Mouse (Mus musculus) CH12.LX (cell line): ENCODE results near the gene Abcd4. TPM values are rescaled to one million over a fixed set of nuclear protein-coding genes. Genes with fewer than 3 reads are reported as not detected.

ENCODE experiments used
- DNase-seq: peaks from one replicate; pipeline ENCODE4 v3.0.0-alpha.2; 2013; ENCODE audit errors: extremely low read depth
- H3K27ac ChIP-seq: 2 replicates; pipeline ENCODE4 v1.5.1; 2012; ENCODE audit warnings: low read depth, mild to moderate bottlenecking, control low read depth, moderate library complexity; ENCODE audit not compliant: insufficient read depth
- H3K27me3 ChIP-seq: replicated peaks from 2 replicates; pipeline ENCODE3; 2012; ENCODE audit warnings: inconsistent platforms
- H3K36me3 ChIP-seq, 2 experiments: replicated peaks in 1 of 2; 2 replicates each; pipeline versions ENCODE3 to v1.6.1; 2012; ENCODE audit warnings: inconsistent platforms in 1 of 2, low read length in 1 of 2, mild to moderate bottlenecking in 1 of 2, mixed read lengths in 1 of 2, moderate library complexity in 1 of 2; ENCODE audit not compliant: control insufficient read depth in 1 of 2, insufficient read depth in 1 of 2
- H3K4me1 ChIP-seq, 2 experiments: 2 replicates each; pipeline ENCODE4 v1.6.1; 2012; ENCODE audit warnings: inconsistent platforms in 1 of 2, moderate library complexity in 1 of 2; ENCODE audit not compliant: insufficient read depth in 2 of 2, control insufficient read depth in 1 of 2
- H3K4me2 ChIP-seq: 2 replicates; pipeline ENCODE4 v1.6.1; 2012; ENCODE audit warnings: low read depth, mild to moderate bottlenecking, control low read depth; ENCODE audit not compliant: poor library complexity, insufficient read depth, severe bottlenecking
- H3K4me3 ChIP-seq, 3 experiments: fragments of 150-350 bp in 1 of 3; sonication (generic) in 1 of 3; replicated peaks in 1 of 3; 2 replicates each; pipeline versions ENCODE3 to v1.5.1; 2011 to 2012; ENCODE audit warnings: low read depth in 2 of 3, low read length in 2 of 3, mild to moderate bottlenecking in 2 of 3, moderate library complexity in 2 of 3, control low read depth in 1 of 3, improper control_type of control experiment in 1 of 3, inconsistent platforms in 1 of 3, mixed read lengths in 1 of 3; ENCODE audit not compliant: poor library complexity in 1 of 3
- H3K79me2 ChIP-seq: replicated peaks from 2 replicates; pipeline ENCODE4 v1.6.1; 2012; ENCODE audit warnings: mild to moderate bottlenecking, moderate library complexity; ENCODE audit not compliant: control insufficient read depth, poor library complexity, insufficient read depth, severe bottlenecking; ENCODE audit errors: extremely low read depth
- H3K9ac ChIP-seq: 2 replicates; pipeline ENCODE4 v1.6.1; 2012; ENCODE audit warnings: low read depth, mild to moderate bottlenecking, control low read depth, moderate library complexity; ENCODE audit not compliant: insufficient read depth
- H3K9me3 ChIP-seq: replicated peaks from 2 replicates; pipeline ENCODE3; 2012; ENCODE audit warnings: low read length, inconsistent platforms, mixed read lengths
- CHD2 ChIP-seq: IDR thresholded peaks from 2 replicates; pipeline ENCODE4 v1.6.1; 2011; ENCODE audit warnings: low read length, improper control_type of control experiment
- CTCF ChIP-seq, 2 experiments: IDR thresholded peaks in 1 of 2; conservative IDR thresholded peaks in 1 of 2; 2 replicates each; pipeline ENCODE4 v1.5.1; 2011 to 2012; ENCODE audit warnings: low read depth in 2 of 2, low read length in 2 of 2, improper control_type of control experiment in 1 of 2, inconsistent platforms in 1 of 2, mild to moderate bottlenecking in 1 of 2, moderate library complexity in 1 of 2
- E2F4 ChIP-seq: IDR thresholded peaks from 2 replicates; pipeline ENCODE4 v1.6.1; 2011; ENCODE audit warnings: low read depth, low read length, improper control_type of control experiment; ENCODE audit not compliant: insufficient replicate concordance
- HCFC1 ChIP-seq: IDR thresholded peaks from 2 replicates; pipeline ENCODE4 v1.6.1; 2012; ENCODE audit warnings: low read depth, mild to moderate bottlenecking, inconsistent platforms, low read length, improper control_type of control experiment
- IRF4 ChIP-seq: IDR thresholded peaks from 2 replicates; pipeline ENCODE4 v1.6.1; 2014; ENCODE audit warnings: low read depth, mild to moderate bottlenecking, inconsistent platforms, low read length, improper control_type of control experiment
- JUN ChIP-seq: IDR thresholded peaks from 2 replicates; pipeline ENCODE4 v1.6.1; 2011; ENCODE audit warnings: low read depth, mild to moderate bottlenecking, low read length, improper control_type of control experiment, moderate library complexity; ENCODE audit not compliant: insufficient read depth
- KAT2A ChIP-seq: IDR thresholded peaks from 2 replicates; pipeline ENCODE4 v1.6.1; 2012; ENCODE audit warnings: low read length, improper control_type of control experiment, inconsistent platforms; ENCODE audit not compliant: insufficient replicate concordance
- MEF2A ChIP-seq: IDR thresholded peaks from 2 replicates; pipeline ENCODE4 v1.6.1; 2014; ENCODE audit warnings: low read depth, mild to moderate bottlenecking, inconsistent platforms, low read length, improper control_type of control experiment, borderline replicate concordance
- MYC ChIP-seq: IDR thresholded peaks from 2 replicates; pipeline ENCODE4 v1.6.1; 2011; ENCODE audit warnings: low read depth, mild to moderate bottlenecking, improper control_type of control experiment, low read length
- NRF1 ChIP-seq: IDR thresholded peaks from 2 replicates; pipeline ENCODE4 v1.6.1; 2014; ENCODE audit warnings: low read depth, mild to moderate bottlenecking, inconsistent platforms, low read length, improper control_type of control experiment, moderate library complexity
- PAX5 ChIP-seq: IDR thresholded peaks from 2 replicates; pipeline ENCODE4 v1.6.1; 2012; ENCODE audit warnings: low read length, inconsistent platforms, mixed read lengths
- RCOR1 ChIP-seq: conservative IDR thresholded peaks from 2 replicates; pipeline ENCODE4 v1.6.1; 2012; ENCODE audit warnings: low read depth, mild to moderate bottlenecking, inconsistent platforms, low read length, improper control_type of control experiment
- SIN3A ChIP-seq: IDR thresholded peaks from 2 replicates; pipeline ENCODE4 v1.6.1; 2012; ENCODE audit warnings: low read length, improper control_type of control experiment, inconsistent platforms
- USF1 ChIP-seq: IDR thresholded peaks from 2 replicates; pipeline ENCODE4 v1.6.1; 2014; ENCODE audit warnings: low read depth, mild to moderate bottlenecking, inconsistent platforms, low read length, improper control_type of control experiment
- USF2 ChIP-seq: conservative IDR thresholded peaks from 2 replicates; pipeline ENCODE4 v1.6.1; 2011; ENCODE audit warnings: low read depth, low read length, improper control_type of control experiment
- ZMIZ1 ChIP-seq: IDR thresholded peaks from 2 replicates; pipeline ENCODE4 v1.6.1; 2012; ENCODE audit warnings: low read depth, mild to moderate bottlenecking, inconsistent platforms, low read length, improper control_type of control experiment
- ZNF384 ChIP-seq: IDR thresholded peaks from 2 replicates; pipeline ENCODE4 v1.6.1; 2012; ENCODE audit warnings: low read depth, low read length, improper control_type of control experiment, inconsistent platforms
- dilution Hi-C: fragments of 300-500 bp; cut with MboI; formaldehyde crosslinking; loops from 2 replicates; pipeline ENCODE4 v1.14.3; 2020; ENCODE audit warnings: low sequenced_read_pairs; ENCODE audit not compliant: extremely low pct_unique_long_range_greater_than_20kb, extremely low pct_ligation_motif_present
- in situ Hi-C: fragments of 300-500 bp; cut with MboI; formaldehyde crosslinking; loops from 3 replicates; pipeline ENCODE4 v1.14.3; 2019; ENCODE audit warnings: low sequenced_read_pairs, low pct_ligation_motif_present, low pct_unique_long_range_greater_than_20kb, mixed read lengths
- polyA plus RNA-seq: library from polyadenylated mRNA; unstranded; fragments of >175 nt; gene quantifications from 2 replicates; pipeline ENCODE4 v1.2.1, GENCODE M21; 2012; ENCODE audit warnings: low read depth; ENCODE audit not compliant: insufficient read length
- total RNA-seq, 2 experiments: library from RNA; depleted of rRNA; stranded (reverse); fragments of 300-350 nt in 1 of 2; fragments of >200 nt in 1 of 2; gene quantifications; 2 replicates each; pipeline ENCODE4 v1.2.3; 2012 to 2014

Abcd4 gene
- total and polyA plus RNA-seq, 3 experiments, result 4.7 to 10.2 (median 8.4) TPM

GRCm38 (mm10) chr12:84604001-84604400 is 13.2 kb downstream of the Abcd4 start:
- H3K9me3 ChIP-seq, result no peaks in the 10 kb centered on the region
- no peaks in the 10 kb centered on the region for H3K27me3 ChIP-seq
- no peak overlapping the region for H3K27ac ChIP-seq
- H3K4me1 ChIP-seq, result no peaks in the 10 kb centered on the region
- in situ Hi-C loops, result no loop called here
- H3K9ac ChIP-seq, result no peak overlapping the region
- H3K36me3 ChIP-seq, result peaks cover 18 to 68% of the 10 kb centered on the region in 2 experiments
- no peak for DNase-seq
- H3K4me2 ChIP-seq, result no peak overlapping the region
- no peak overlapping the region for H3K4me3 ChIP-seq
- H3K79me2 ChIP-seq, result no peaks in the 10 kb centered on the region
- TF ChIP-seq USF1 (no peak), SIN3A (no peak), HCFC1 (no peak), KAT2A (no peak), E2F4 (no peak), ZNF384 (no peak), CTCF (conservative IDR thresholded peaks at IDR 0.05 in 1 of 2, IDR thresholded peaks at IDR 0.05 in 1 of 2; ENCODE audit: low read depth in 2 of 2, low read length in 2 of 2) (no peak), IRF4 (no peak), NRF1 (no peak), RCOR1 (no peak)
- dilution Hi-C loops, result no loop called here

- Histone ChIP-seq H3K4me3 (no peak overlapping the region), H3K79me2 (no peaks in the 10 kb centered on the region), H3K9ac (no peak overlapping the region), H3K9me3 (no peaks in the 10 kb centered on the region), H3K27me3 (no peaks in the 10 kb centered on the region), H3K4me2 (no peak overlapping the region), H3K4me1 (peaks cover 0 to 5% of the 10 kb centered on the region in 2 experiments; a peak in 2 of 4 replicates), H3K36me3 (peaks cover 0 to 15% of the 10 kb centered on the region in 2 experiments), H3K27ac (no peak overlapping the region)
- DNase-seq, result no peak
- dilution Hi-C loops, result no loop called here
- TF ChIP-seq HCFC1 (no peak), JUN (no peak), E2F4 (no peak), MEF2A (no peak), CHD2 (no peak), KAT2A (no peak), PAX5 (no peak), MYC (no peak), NRF1 (no peak), USF2 (no peak), ZMIZ1 (no peak)
- in situ Hi-C loops, result no loop called here
These were observed 18.9 kb downstream of the Abcd4 start for GRCm38 (mm10) chr12:84598324-84598723.
